14 mouse cellular contexts compared by ENCODE assay signal in the genomic region with DNA sequence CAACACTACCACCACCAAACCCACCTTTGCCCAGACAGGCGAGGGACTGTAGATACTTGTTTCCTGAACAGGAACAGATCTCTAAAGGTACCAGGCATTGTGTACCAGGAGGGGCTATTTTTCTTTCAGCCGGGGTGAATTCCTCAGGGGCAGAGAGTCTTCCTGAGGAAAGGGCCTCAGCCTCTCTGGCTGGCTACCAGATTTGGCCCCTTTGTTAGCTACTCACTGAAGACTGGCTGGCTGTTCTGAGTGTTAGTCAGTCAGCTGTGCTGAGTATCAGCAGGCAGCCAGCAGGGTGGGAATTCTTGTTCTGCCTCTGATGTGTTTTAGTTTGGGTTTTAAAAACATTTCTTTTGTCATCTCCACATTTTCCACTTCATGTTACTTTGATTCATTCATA.
DNase-seq lines count a peak whose midpoint lies in the region; ATAC-seq lines count a peak whose summit lies in the region.
"Had no signal": no experiment of that assay in that cellular context is flagged by ENCODE, and none has a peak within 500 bp of the region (broad histone marks: within the 10 kb centered on the region; RNA-seq: fewer than 3 reads in every experiment).

No protein-coding gene starts in this region.

- DNase-seq in heart, embryonic 10.5 days (ENCODE audit: low spot score), result no peak
- no peak for DNase-seq in heart, adult 9 months (ENCODE audit: low spot score in 2 of 2)
- DNase-seq in midbrain, embryonic 11.5 days (ENCODE audit: low spot score, missing footprints), result no peak
- DNase-seq in ovary, postnatal 36 days (ENCODE audit: low spot score), result no peak
- DNase-seq: gastrocnemius, adult 2 months; kidney, adult 11 months; right cerebral cortex, postnatal 14 days had no signal

- H3K27me3 ChIP-seq in heart, embryonic 10.5 days (ENCODE audit: insufficient read depth, poor library complexity, severe bottlenecking), result no peaks in the 10 kb centered on the region
- no peaks in the 10 kb centered on the region for H3K27me3 ChIP-seq in midbrain, embryonic 12.5 days
- no peaks in the 10 kb centered on the region for H3K27me3 ChIP-seq in midbrain, embryonic 11.5 days (ENCODE audit: control insufficient read depth, insufficient read depth, low read length)
- H3K27me3 ChIP-seq in heart, embryonic 16.5 days (ENCODE audit: control insufficient read depth, insufficient read depth, low read length), result no peaks in the 10 kb centered on the region
- no peaks in the 10 kb centered on the region for H3K27me3 ChIP-seq in neural tube, embryonic 14.5 days (ENCODE audit: control insufficient read depth, insufficient read depth, low read length)
- H3K27me3 ChIP-seq: embryonic facial prominence, embryonic 12.5 days; liver, embryonic 15.5 days had no signal

- no peak overlapping the region for H3K4me3 ChIP-seq in heart, embryonic 10.5 days
- H3K4me3 ChIP-seq in midbrain, embryonic 12.5 days, result no peak overlapping the region
- H3K4me3 ChIP-seq in midbrain, embryonic 11.5 days (ENCODE audit: low read depth, low read length), result no peak overlapping the region
- H3K4me3 ChIP-seq in heart, embryonic 16.5 days (ENCODE audit: low read length), result no peak overlapping the region
- no peak overlapping the region for H3K4me3 ChIP-seq in neural tube, embryonic 14.5 days (ENCODE audit: low read depth, low read length)
- H3K4me3 ChIP-seq: embryonic facial prominence, embryonic 12.5 days; gastrocnemius, adult 2 months; left cerebral cortex, adult 2 months; liver, embryonic 15.5 days had no signal

- no peak for ATAC-seq in midbrain, embryonic 12.5 days (ENCODE audit: low FRiP score, low read depth)
- ATAC-seq in midbrain, embryonic 11.5 days (ENCODE audit: low FRiP score), result no peak; the same call in 1 of the 2 replicates
- ATAC-seq in heart, embryonic 16.5 days (replicated peaks; ENCODE audit: extremely low read depth, insufficient read depth, low FRiP score), result peak; percentile 58; the same call in 1 of the 2 replicates
- no peak for ATAC-seq in neural tube, embryonic 14.5 days (ENCODE audit: low read depth)
- ATAC-seq in monocyte, adult 5-6 weeks (replicated peaks; ENCODE audit: insufficient number of reproducible peaks, low FRiP score, low TSS enrichment, poor library complexity, severe bottlenecking), result no peak

- H3K36me3 ChIP-seq in heart, embryonic 10.5 days, result peaks cover 2% of the 10 kb centered on the region; the same call in 1 of the 2 replicates
- no peaks in the 10 kb centered on the region for H3K36me3 ChIP-seq in midbrain, embryonic 12.5 days
- H3K36me3 ChIP-seq in midbrain, embryonic 11.5 days (ENCODE audit: control insufficient read depth, insufficient read depth, low read length), result no peaks in the 10 kb centered on the region
- no peaks in the 10 kb centered on the region for H3K36me3 ChIP-seq in heart, embryonic 16.5 days (ENCODE audit: control insufficient read depth, insufficient read depth)
- H3K36me3 ChIP-seq in neural tube, embryonic 14.5 days (ENCODE audit: control insufficient read depth, insufficient read depth, low read length), result no peaks in the 10 kb centered on the region
- H3K36me3 ChIP-seq: embryonic facial prominence, embryonic 12.5 days; liver, embryonic 15.5 days had no signal

- H3K4me1 ChIP-seq in heart, embryonic 10.5 days, result peaks cover 33% of the 10 kb centered on the region
- peaks cover 33% of the 10 kb centered on the region for H3K4me1 ChIP-seq in midbrain, embryonic 12.5 days
- peaks cover 8% of the 10 kb centered on the region; the same call in 1 of the 2 replicates for H3K4me1 ChIP-seq in midbrain, embryonic 11.5 days (ENCODE audit: control insufficient read depth, insufficient read depth, low read length)
- H3K4me1 ChIP-seq in heart, embryonic 16.5 days (ENCODE audit: control insufficient read depth, insufficient read depth, low read length), result peaks cover 40% of the 10 kb centered on the region
- H3K4me1 ChIP-seq in neural tube, embryonic 14.5 days (ENCODE audit: control insufficient read depth, insufficient read depth, low read length), result peaks cover 27% of the 10 kb centered on the region; the same call in 1 of the 2 replicates

- H3K27ac ChIP-seq in heart, embryonic 10.5 days, result peak overlapping the region; percentile 70; the same call in 1 of the 2 replicates
- peak overlapping the region; percentile 27 for H3K27ac ChIP-seq in midbrain, embryonic 12.5 days (replicated peaks)
- H3K27ac ChIP-seq in midbrain, embryonic 11.5 days (ENCODE audit: low read depth, low read length), result no peak overlapping the region; the same call in 1 of the 2 replicates
- peak overlapping the region; percentile 51; the same call in 1 of the 2 replicates for H3K27ac ChIP-seq in heart, embryonic 16.5 days (ENCODE audit: low read length)
- H3K27ac ChIP-seq in neural tube, embryonic 14.5 days (ENCODE audit: low read depth, low read length), result peak overlapping the region; percentile 25; the same call in 1 of the 2 replicates
- H3K27ac ChIP-seq: embryonic facial prominence, embryonic 12.5 days; gastrocnemius, adult 2 months; left cerebral cortex, adult 2 months; liver, embryonic 15.5 days had no signal

- H3K4me2 ChIP-seq in midbrain, embryonic 12.5 days (replicated peaks), result no peak overlapping the region
- no peak overlapping the region for H3K4me2 ChIP-seq in midbrain, embryonic 11.5 days
- no peak overlapping the region for H3K4me2 ChIP-seq in heart, embryonic 16.5 days (ENCODE audit: low read depth, low read length)
- no peak overlapping the region for H3K4me2 ChIP-seq in neural tube, embryonic 14.5 days (ENCODE audit: low read depth, low read length)
- H3K4me2 ChIP-seq: embryonic facial prominence, embryonic 12.5 days; liver, embryonic 15.5 days had no signal

- H3K9me3 ChIP-seq in heart, embryonic 10.5 days, result no peaks in the 10 kb centered on the region
- no peaks in the 10 kb centered on the region for H3K9me3 ChIP-seq in midbrain, embryonic 12.5 days
- H3K9me3 ChIP-seq in midbrain, embryonic 11.5 days (ENCODE audit: control insufficient read depth, low read length), result no peaks in the 10 kb centered on the region
- H3K9me3 ChIP-seq in heart, embryonic 16.5 days (replicated peaks; ENCODE audit: control insufficient read depth, low read length), result no peaks in the 10 kb centered on the region
- no peaks in the 10 kb centered on the region for H3K9me3 ChIP-seq in neural tube, embryonic 14.5 days (ENCODE audit: control insufficient read depth, low read length)
- H3K9me3 ChIP-seq: embryonic facial prominence, embryonic 12.5 days; liver, embryonic 15.5 days had no signal

- no peak overlapping the region for H3K9ac ChIP-seq in midbrain, embryonic 12.5 days (replicated peaks)
- H3K9ac ChIP-seq in midbrain, embryonic 11.5 days (ENCODE audit: low read length), result no peak overlapping the region
- no peak overlapping the region for H3K9ac ChIP-seq in heart, embryonic 16.5 days (ENCODE audit: low read length)
- H3K9ac ChIP-seq in neural tube, embryonic 14.5 days (replicated peaks; ENCODE audit: low read depth, low read length), result no peak overlapping the region
- H3K9ac ChIP-seq: embryonic facial prominence, embryonic 12.5 days; liver, embryonic 15.5 days had no signal

- 44% methylated on average over 2 of the region's 2 CpGs for WGBS in heart, embryonic 10.5 days
- WGBS in midbrain, embryonic 12.5 days, result 37% methylated on average over 2 of the region's 2 CpGs
- 60% methylated on average over 2 of the region's 2 CpGs for WGBS in midbrain, embryonic 11.5 days
- 29% methylated on average over 2 of the region's 2 CpGs for WGBS in heart, embryonic 16.5 days
- WGBS in neural tube, embryonic 14.5 days, result 30% methylated on average over 2 of the region's 2 CpGs
